Mouse (Mus musculus) heart, postnatal 0 days (tissue): ENCODE results near the gene Itpr1. TPM values are rescaled to one million over a fixed set of nuclear protein-coding genes. Genes with fewer than 3 reads are reported as not detected.

Experiments
- ATAC-seq: fragments of 200-750 bp; cut with Nextera tagmentation; 2 replicates; pipeline ENCODE4 v1.8.0; 2017; ENCODE audit warnings: low read depth, moderate number of reproducible peaks, moderate library complexity; ENCODE audit not compliant: insufficient read depth
- DNase-seq: peaks from one replicate; pipeline ENCODE4 v3.0.0-alpha.2; 2016; ENCODE audit warnings: low spot score
- H3K27ac ChIP-seq: fragments of 300-500 bp; sonication (generic); 2 replicates; pipeline ENCODE4 v1.5.1; 2014; ENCODE audit warnings: low read depth, mild to moderate bottlenecking
- H3K27me3 ChIP-seq: fragments of 300-500 bp; sonication (generic); 2 replicates; pipeline ENCODE4 v1.6.1; 2014; ENCODE audit warnings: low read length, mixed read lengths; ENCODE audit not compliant: control insufficient read depth, insufficient read depth
- H3K36me3 ChIP-seq: fragments of 300-500 bp; sonication (generic); replicated peaks from 2 replicates; pipeline ENCODE4 v1.6.1; 2014; ENCODE audit warnings: low read length, mixed read lengths; ENCODE audit not compliant: control insufficient read depth, insufficient read depth
- H3K4me1 ChIP-seq: fragments of 300-500 bp; sonication (generic); 2 replicates; pipeline ENCODE4 v1.6.1; 2014; ENCODE audit warnings: antibody characterized with exemption; ENCODE audit not compliant: control insufficient read depth, insufficient read depth
- H3K4me2 ChIP-seq: fragments of 300-500 bp; sonication (generic); 2 replicates; pipeline ENCODE4 v1.6.1; 2014; ENCODE audit warnings: low read depth, mild to moderate bottlenecking, low read length, moderate library complexity
- H3K4me3 ChIP-seq: fragments of 300-500 bp; sonication (generic); 2 replicates; pipeline ENCODE4 v1.5.1; 2014; ENCODE audit warnings: low read depth, low read length
- H3K9ac ChIP-seq: fragments of 300-500 bp; sonication (generic); replicated peaks from 2 replicates; pipeline ENCODE4 v1.6.1; 2014; ENCODE audit warnings: low read depth, low read length, mixed read lengths
- H3K9me3 ChIP-seq: fragments of 300-500 bp; sonication (generic); replicated peaks from 2 replicates; pipeline ENCODE4 v1.6.1; 2016; ENCODE audit warnings: low read length; ENCODE audit not compliant: control insufficient read depth
- CTCF ChIP-seq: IDR thresholded peaks from 2 replicates; pipeline ENCODE4 v1.5.1; 2016; ENCODE audit warnings: antibody characterized with exemption, control low read depth, low read depth
- EP300 ChIP-seq: IDR thresholded peaks from 2 replicates; pipeline ENCODE4 v1.6.1; 2016; ENCODE audit warnings: antibody characterized with exemption, low read depth
- WGBS: fragments of 180-500 bp; shearing (Covaris S2); extraction: QIAGEN DNeasy Blood & Tissue Kit; methylation state at CpG from one replicate; pipeline ENCODE4 v1.1.7; 2014; 5-methylcytosine and 5-hydroxymethylcytosine counted together
- polyA plus RNA-seq: library from polyadenylated mRNA; unstranded; fragments of >200 nt; fragmentation: Nextera tagmentation; extraction: Ambion mirVana; gene quantifications from 2 replicates; pipeline ENCODE4 v1.2.1, GENCODE M21; 2015
- total RNA-seq: library from RNA; depleted of rRNA; stranded (reverse); fragments of >200 nt; gene quantifications from 2 replicates; pipeline ENCODE4 v1.2.3, GENCODE M21; 2014; ENCODE audit warnings: low replicate concordance

Itpr1 gene
- total and polyA plus RNA-seq, 2 experiments from 2014 or later = 7.1 to 22.2 TPM

DNA sequence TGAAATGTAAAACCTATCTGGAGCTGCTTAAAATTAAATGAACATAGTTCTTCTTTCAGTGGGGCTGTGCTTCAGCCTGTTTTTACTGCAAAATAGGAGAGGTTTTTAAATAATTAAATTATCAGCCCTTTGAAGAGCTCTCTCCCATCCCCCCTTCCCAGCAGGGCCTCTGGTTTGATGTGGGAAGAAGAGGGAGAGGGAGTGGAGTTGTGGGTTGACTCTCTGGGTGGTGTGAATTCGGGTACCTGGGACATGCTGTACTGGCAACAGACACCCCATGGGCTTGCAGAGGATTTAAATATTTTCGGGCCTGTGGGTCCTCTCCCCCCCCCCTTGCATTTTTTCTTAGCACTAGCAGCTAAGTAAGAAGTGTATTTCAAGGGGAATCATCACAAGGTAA is 15.7 kb downstream of the Itpr1 start:
- no peaks in the 10 kb centered on the region for H3K27me3 ChIP-seq
- no peak for TF ChIP-seq CTCF
- TF ChIP-seq EP300 = no peak
- H3K4me2 ChIP-seq = no peak overlapping the region
- no peaks in the 10 kb centered on the region for H3K9me3 ChIP-seq
- DNase-seq (no peak), ATAC-seq (no peak)
- WGBS = 24% methylated on average over 2 of the region's 2 CpGs
- H3K36me3 ChIP-seq = no peaks in the 10 kb centered on the region
- H3K9ac ChIP-seq = no peak overlapping the region
- no peak overlapping the region for H3K4me3 ChIP-seq
- H3K4me1 ChIP-seq = peaks cover 35% of the 10 kb centered on the region
- no peak overlapping the region for H3K27ac ChIP-seq

DNA sequence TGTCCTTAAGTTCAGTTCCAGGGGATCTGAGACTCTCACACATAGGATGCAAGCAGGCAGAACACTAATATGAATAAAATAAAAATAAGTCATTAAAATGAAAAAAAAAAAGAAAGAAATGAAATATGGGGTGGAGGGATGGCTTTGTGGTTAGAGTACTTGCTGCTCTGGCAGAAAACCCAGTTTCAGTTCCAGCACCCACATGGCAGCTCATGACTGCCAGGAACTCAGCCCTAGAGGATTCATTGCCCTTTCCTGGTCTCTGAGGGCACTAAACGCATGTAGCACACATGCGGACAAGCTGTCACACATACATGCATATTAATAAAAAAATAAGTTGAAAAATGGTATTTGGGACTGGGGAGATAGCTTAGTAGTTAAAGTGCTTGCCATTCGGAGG is 17.7 kb downstream of the Itpr1 start:
- H3K27me3 ChIP-seq = no peaks in the 10 kb centered on the region
- H3K4me2 ChIP-seq = no peak overlapping the region
- no peaks in the 10 kb centered on the region for H3K9me3 ChIP-seq
- 90% methylated on average over 3 of the region's 3 CpGs for WGBS
- ATAC-seq = no peak
- H3K27ac ChIP-seq = no peak overlapping the region
- H3K9ac ChIP-seq = no peak overlapping the region
- peaks cover 45% of the 10 kb centered on the region for H3K4me1 ChIP-seq
- TF ChIP-seq CTCF (no peak), EP300 (no peak)
- no peaks in the 10 kb centered on the region for H3K36me3 ChIP-seq
- H3K4me3 ChIP-seq = no peak overlapping the region
- no peak for DNase-seq

DNA sequence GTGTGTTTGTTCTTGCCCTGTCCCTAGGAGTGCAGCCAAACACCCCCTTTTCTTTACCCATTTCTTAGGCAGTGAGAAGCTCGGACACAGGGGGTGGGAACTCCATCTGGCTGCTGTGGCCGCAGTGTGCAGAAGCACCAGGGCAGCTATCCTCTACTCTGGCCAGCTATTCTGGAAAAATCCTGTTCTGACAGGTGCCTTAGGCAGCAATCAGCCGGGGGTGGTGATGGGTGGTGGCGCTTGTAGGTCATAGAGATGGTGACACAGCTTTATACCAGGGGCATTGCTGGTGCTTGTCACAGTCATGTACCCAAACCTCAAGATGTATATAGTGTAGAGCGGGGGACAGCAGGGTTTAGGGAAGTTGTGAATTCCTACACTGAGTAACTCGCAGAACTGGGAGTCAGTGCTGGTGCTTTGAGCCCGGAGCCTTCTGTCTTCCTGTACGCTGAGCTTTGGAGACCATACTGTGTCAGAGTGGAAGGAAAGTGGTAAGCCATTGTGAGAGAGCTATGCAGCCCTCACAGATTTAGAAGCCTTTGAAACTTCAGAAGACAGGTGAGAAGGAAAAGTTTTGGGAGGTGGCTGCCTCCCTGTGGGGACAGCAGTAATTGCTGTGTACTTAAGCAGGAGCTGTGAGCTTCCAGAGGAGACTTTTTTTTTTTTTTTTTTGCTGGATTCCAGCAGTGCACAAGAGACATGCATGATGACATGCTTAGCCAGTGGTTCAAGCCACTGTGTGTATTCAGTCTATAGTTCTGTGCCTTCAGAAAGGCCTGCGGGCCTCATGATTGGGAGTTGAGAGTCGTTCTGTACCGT is 19.2 kb downstream of the Itpr1 start:
- Histone ChIP-seq H3K4me1 (peaks cover 48% of the 10 kb centered on the region), H3K36me3 (no peaks in the 10 kb centered on the region), H3K4me2 (no peak overlapping the region), H3K9ac (no peak overlapping the region), H3K27me3 (no peaks in the 10 kb centered on the region), H3K4me3 (no peak overlapping the region), H3K27ac (peak overlapping the region; percentile 49), H3K9me3 (no peaks in the 10 kb centered on the region)
- WGBS = 61% methylated on average over 11 of the region's 11 CpGs
- ATAC-seq (no peak), DNase-seq (no peak)
- TF ChIP-seq CTCF (peak; percentile 27; the same call in 1 of the 2 replicates), EP300 (no peak)

DNA sequence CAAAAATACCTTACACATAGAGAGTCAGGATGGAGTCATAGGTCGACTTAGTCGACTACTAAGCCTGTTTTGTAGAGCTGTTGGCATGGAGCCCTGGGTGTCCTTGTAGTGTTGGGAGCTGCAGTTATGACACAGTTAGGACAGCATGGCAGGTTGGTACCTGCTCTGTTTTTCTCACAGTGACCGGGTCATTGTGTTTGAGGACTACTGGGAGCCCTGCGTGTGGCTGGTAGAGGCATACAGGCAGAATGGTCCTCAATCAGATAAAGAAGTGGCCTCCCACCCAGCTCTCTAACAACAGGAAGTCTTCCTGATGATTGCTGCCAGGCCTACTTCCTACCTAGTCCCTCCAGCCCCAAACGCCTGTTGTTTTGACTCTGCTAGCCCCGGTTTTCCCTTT is 20.2 kb downstream of the Itpr1 start:
- Histone ChIP-seq H3K9me3 (no peaks in the 10 kb centered on the region), H3K36me3 (peaks cover 2% of the 10 kb centered on the region; the same call in 1 of the 2 replicates), H3K27me3 (no peaks in the 10 kb centered on the region), H3K9ac (no peak overlapping the region), H3K4me1 (peaks cover 39% of the 10 kb centered on the region), H3K4me3 (no peak overlapping the region), H3K4me2 (no peak overlapping the region), H3K27ac (peak overlapping the region; percentile 49)
- 14% methylated on average over 6 of the region's 6 CpGs for WGBS
- ATAC-seq = no peak
- TF ChIP-seq CTCF = no peak
- no peak for TF ChIP-seq EP300
- DNase-seq = peak; percentile 34

DNA sequence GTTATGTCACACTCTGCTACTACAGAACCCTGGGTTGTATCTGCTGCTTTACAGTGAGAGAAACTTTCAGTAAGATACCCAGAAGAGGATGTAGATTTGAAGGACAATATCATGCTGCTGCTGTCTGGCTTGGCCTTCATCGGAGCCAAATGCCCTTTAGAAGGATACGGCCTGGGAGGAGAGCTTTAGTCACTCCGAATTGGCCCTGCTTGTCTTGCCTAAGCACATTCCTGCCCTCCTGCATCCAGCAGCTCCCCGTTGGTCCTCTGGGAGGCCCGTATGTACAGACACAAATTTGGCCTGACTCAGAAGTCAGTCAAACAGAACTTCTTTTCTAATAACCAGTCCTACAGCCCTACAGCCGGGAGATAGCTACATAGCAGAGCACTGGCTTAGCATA is 21.6 kb downstream of the Itpr1 start:
- 0 out of 2 replicates have a peak overlapping the region, but pooled peaks have one; percentile 40 for H3K27ac ChIP-seq
- TF ChIP-seq EP300 = no peak
- no peak for TF ChIP-seq CTCF
- ATAC-seq = no peak

More for the DNA sequence above, 21.6 kb downstream of the Itpr1 start:
- Histone ChIP-seq H3K4me1 (peaks cover 41% of the 10 kb centered on the region), H3K9me3 (no peaks in the 10 kb centered on the region), H3K9ac (no peak overlapping the region), H3K4me2 (no peak overlapping the region), H3K4me3 (no peak overlapping the region), H3K27me3 (no peaks in the 10 kb centered on the region), H3K36me3 (peaks cover 6% of the 10 kb centered on the region; the same call in 1 of the 2 replicates)
- no peak for DNase-seq
- WGBS = 41% methylated on average over 6 of the region's 6 CpGs
